Mouse (Mus musculus): ENCODE measurements around the gene Clec5a.
A peak's percentile ranks its signal among the peaks of the same experiment; 100 is the strongest.
"Not testable (repeated sequence)": the region's sequence is repeated elsewhere in the genome, so short reads cannot be mapped to it uniquely, and the experiment has no call there.

Clec5a gene

DNA sequence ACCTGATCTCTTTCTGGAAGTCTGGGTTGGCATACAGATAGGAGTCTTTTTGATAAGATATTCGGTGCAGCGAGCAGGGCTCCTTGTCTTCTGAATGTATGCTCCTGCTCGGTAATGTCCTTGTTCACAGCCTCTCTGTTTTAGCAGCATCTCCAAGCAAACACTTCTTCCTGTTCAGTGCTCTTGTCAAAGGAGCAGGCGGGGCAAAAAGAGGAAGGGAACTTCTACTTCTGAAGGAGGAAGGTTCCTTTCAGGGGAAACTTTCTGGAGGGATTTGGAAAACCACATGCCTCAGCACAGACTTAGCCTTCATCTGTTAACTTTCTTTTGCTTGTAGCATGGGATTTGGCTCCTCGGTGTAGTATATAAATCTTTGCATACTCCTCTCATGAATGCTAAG, at the start of gene Clec5a:
TSS of gene Clec5a (minus strand) at position 177 of the 400 bp plus-strand sequence.
- no peak for DNase-seq (ENCODE audit: low read depth)

DNA sequence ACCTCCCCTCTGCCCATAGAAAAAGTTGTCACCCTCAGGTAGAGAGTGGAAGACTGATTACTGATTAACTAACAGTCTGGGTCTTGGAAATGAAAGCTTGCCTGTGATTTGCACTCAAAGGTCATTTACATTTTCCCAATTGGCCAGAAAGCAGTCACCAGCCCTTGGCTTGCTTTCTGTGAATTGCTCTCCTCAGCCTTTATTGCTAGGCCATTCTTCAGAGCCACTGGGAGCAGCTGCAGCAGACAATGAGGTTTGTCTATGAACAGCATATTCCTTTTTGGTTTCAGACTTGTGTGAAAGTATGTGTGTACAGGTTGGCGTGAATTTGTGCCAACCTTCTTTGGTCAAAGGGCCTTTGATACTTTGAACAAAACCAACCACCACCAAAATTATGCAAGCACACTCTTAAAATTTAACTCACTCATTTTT, 49.0 kb upstream of the Clec5a start:
- DNase-seq (ENCODE audit: low read depth): no peak

DNA sequence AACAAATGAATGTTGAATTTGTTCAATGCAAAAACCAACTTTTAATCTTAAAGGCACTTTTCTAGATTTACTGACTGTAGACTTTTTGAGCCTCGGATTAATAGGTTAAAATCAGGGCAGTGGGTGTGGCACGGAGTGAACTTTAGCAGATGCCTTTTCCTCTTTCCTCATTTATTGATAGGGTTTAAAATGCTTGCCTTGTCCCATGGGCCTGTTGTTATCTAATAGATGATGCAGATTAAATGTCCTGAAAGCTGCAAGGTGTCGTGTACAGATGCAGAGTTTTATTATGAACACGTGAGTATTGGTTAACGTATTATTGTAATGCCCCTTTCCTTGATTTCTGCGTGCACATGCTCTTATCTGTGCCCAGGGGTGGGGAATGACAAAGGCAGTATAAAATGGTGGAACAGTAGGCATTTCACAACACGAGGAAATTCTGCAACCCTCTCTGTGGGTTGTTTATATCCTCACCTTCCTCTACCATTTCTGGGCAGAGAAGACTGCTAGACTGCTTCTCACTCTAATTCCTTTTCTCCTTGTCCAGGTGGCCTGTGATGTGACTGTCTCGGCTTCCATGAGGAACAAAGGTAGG, 42.9 kb upstream of the Clec5a start, which contains the start of gene Mgam:
TSS of gene Mgam (plus strand) at position 426 of the 595 bp plus-strand sequence.
- no peak for DNase-seq (ENCODE audit: low read depth)

DNA sequence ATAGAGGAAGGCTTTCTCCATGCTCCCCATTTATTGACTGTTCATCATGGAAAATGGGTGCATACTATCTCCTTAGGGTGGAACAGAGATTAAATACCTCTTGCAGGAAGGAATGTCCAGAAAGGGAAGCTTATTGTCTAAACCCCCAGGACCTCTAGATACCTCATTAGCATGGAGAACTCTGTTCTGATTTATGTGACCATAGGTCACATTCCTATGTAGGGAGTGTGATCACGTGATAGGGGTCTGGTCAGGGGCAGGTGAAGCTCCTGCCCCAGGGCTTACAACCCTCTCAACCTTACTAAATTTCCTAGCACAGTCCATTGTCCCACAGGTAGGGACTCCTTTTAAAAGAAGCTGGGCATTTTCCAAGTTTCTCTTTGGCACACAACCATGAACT, 40.5 kb upstream of the Clec5a start:
- DNase-seq (ENCODE audit: low read depth): no peak

DNA sequence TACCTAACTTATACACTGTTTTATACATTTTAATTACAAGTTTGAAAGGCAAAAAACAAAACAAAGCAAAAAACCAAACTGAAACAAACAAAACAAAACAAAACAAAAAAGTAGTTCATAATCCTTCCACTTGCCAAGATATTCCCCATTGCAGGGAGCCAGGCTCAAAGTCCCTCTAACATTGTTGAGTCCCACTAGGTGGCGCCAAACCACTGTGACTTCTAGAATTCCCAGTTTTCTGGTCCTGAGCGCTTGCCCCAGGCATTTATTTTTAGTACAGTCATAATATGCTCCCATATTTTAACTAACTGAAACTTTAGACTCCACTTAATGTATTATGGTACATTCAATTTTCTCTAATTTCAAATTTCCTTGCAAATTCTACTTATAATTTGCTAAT, 32.3 kb upstream of the Clec5a start:
- DNase-seq (ENCODE audit: low read depth): no peak

DNA sequence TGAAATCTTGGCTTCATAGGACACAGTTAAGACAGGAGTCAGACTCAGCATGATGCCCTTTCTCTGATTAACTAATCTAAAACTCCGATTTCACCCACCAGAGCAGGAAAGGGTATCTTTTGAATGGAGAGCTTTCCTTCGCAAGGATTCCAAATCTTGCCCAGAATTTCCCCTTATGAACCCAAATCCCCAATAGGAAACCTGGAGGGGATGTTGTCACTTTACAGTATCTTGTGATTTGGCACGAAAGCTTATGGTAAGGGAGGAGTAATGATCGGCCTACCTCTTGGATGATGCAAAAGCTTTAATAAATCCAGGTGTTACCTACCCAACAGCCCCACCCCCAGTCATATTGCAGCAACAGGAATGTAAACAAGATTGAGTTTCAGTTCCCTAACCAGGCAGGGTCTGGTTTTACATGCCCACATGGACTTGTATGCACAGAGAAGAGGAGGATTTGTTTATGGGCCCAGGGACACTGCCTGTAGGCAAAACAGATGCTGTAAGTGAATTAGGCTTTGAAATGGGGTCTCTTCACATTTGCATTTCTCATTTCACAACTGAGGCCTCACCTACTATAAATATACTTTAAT, 27.7 kb upstream of the Clec5a start, which contains the start of gene Tas2r138:
TSS of gene Tas2r138 (minus strand) at position 51 of the 593 bp plus-strand sequence.
- no peak for DNase-seq (ENCODE audit: low read depth)

DNA sequence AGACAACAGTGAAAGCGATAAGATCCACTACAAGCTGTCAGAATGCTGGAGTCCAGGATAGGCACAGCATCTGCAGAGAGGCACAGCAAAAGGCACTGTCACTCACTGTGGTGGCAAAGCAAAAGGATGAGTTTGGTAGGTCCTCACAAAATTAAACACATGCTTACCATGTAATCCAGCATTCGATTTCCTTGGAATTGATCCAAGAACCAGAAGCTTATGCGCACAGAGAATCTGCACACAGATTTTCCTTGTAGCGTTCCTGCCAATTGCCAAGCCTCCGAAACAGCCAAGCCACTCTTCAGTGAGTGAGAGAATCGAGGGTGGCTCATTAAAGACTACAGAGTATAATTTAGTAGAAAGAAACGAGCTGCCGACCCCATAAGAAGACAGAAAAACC, 24.6 kb upstream of the Clec5a start:
- DNase-seq (ENCODE audit: low read depth): no peak

DNA sequence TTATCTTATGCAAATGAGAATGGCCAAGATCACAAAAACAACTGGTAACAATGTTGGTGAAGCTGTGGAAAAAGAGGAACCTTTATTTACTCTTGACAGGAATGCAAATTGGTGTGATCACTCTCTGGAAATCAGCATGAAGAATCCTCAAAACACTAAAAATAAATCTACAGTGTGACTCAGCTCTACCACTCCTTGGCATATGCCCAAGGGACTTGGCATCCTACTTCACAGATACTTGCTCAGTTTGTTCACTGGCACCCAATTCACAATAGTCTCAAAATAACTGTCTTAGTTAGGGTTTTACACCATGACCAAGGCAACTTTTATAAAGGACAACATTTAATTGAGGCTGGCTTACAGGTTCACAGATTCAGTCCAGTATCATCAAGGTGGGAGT, 21.8 kb upstream of the Clec5a start:
- DNase-seq (ENCODE audit: low read depth): no peak

DNA sequence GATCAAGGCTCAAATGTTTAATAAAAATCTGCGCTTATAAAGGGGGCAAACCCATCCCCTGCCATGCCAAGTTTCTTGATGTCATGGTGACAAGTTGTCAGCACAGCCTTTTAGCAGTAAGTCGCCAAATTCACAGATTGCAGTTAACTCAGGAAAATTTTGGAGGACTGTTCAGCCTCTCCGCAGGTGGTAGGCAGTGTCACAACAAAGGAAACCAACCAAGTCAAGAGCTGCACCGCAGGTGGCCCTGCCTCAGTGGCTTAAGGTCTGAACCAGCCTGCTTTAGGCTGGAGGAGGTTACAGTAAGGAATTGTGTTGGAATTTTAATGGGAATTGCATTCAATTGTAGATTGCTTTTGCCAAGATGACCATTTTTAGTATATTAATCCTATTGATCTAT, 12.9 kb upstream of the Clec5a start:
- DNase-seq (ENCODE audit: low read depth): not testable (repeated sequence)

DNA sequence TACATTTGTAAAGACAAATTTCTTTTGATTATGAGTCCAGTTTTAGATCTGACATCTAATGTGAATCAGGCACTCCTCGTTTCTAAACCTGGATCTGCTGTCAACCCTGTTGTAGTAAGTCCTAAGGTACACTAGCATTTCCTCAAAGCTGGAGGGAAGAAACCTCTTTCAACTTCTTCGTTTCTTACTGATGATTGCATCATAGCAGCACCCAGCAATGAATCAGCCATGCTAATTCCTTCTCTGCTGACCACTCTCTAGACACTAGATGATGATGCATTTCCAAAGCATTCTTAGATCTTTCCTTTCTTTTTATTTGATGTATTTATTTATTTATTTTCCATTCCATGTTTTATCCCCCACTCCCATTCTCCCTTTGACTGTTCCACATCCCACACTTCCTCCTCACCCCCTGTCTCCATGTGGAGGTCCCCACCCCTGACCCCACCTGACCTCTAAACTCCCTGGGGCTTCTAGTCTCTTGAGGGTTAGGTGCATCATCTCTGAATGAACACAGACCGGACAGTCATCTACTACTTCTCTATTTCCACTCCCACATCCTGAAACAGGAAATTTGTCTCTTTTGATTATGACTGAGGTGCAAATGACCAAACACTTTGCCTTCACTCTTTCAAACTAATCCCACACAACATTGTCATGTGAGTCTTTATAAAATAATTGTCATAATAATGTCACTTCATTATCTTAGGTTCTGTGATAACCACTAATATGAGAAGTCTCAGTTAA, 9.4 kb upstream of the Clec5a start:
- DNase-seq (ENCODE audit: low read depth): no peak

DNA sequence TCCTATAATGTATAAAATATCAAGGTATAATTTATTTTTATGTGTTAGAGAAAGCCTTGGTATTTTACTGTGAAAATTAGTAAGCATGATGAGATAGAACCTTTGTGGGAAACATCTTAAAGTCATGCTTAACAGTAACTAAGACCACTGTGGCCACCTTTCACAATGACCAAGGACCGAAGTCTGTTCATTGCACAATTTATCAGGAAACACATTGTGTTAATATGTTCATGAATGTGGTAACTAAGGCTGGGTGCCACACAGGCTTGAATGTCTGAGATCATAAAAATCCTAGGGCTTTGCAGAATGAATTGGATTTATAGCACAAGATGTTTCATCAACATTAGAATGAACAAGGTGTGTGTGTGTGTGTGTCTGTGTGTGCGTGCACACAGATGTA, 2.7 kb upstream of the Clec5a start:
- DNase-seq (ENCODE audit: low read depth): no peak

DNA sequence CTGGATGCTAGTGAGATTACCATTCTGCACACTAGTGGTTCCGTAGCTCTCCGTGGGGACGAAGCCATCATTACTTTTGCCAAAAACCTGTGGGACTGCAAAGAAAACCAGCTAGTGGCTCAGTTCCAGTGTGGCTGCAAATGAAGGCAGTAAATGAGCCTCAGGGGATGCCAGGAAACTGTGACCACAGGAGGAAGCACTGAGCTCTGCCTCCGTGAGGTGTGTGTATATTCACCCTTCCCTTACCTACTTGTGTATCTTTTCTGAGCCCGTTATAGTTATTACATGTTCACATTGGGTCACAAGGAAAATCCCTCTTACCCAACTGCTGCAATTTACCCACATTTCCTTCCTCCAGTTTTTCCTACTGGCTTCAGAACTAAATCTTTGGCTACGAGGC, 1.3 kb downstream of the Clec5a start:
- no peak for DNase-seq (ENCODE audit: low read depth)

DNA sequence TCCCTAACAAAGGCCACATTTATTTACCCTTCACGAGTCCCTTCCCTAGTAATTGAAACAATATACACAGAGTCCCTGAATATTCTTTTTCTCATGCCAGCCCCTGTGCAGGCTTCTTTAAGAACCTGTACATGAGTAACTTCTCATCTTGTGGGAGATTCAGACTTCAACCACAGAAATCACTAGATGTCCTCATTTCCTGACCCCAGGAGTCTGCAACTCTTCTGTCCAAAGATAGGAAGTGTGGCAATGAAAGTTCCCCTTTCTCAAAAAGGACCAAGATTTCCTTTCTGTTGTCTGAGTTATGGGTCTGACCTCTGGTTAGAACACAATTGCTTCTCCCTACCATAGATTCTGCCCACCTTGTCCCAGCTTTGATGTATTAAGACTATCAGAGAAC, 9.3 kb downstream of the Clec5a start:
- peak; percentile 40 for DNase-seq (ENCODE audit: low read depth)

DNA sequence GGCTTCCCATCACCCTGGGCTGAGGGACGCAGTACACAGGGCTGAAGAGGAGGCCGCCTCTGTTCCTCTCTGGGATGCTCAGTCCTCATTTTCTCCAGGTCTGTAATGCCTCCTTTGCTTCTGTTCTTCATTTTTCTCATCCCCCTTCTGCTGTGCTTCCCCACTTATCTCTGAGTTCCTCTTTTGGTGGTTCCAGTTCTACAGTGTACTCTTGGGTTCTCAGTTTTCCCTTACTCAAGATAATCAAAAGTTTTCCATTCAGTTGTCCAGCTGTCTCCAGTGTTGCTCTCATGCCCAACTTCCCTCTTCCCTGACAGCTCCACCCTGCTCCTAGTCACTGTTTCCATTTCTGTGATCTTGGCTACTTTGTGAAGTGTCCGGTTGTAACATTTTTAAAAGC, 12.0 kb downstream of the Clec5a start:
- no peak for DNase-seq (ENCODE audit: low read depth)

DNA sequence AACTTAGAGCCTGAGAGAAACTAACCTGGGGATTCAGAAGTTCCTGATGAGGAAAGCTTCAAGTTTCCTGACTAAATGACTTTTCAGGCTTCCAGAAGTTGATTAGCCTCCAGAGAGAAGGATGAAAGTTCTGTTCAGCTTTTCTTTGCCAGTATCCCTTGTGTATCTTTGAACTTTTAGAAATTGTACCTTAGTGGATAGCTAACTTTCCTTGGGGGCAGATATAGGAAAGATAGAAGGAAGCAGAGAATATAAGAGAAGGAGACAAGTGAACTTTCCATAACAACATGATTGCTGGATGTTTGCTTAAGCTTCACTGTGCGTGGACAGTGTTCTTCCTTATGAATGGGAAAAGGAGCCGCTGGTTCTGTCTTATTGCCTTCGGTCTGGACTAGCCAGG, 16.4 kb downstream of the Clec5a start, which contains the start of gene Olfr460:
TSS of gene Olfr460 (plus strand) at position 301 of the 400 bp plus-strand sequence.
- DNase-seq (ENCODE audit: low read depth): no peak

DNA sequence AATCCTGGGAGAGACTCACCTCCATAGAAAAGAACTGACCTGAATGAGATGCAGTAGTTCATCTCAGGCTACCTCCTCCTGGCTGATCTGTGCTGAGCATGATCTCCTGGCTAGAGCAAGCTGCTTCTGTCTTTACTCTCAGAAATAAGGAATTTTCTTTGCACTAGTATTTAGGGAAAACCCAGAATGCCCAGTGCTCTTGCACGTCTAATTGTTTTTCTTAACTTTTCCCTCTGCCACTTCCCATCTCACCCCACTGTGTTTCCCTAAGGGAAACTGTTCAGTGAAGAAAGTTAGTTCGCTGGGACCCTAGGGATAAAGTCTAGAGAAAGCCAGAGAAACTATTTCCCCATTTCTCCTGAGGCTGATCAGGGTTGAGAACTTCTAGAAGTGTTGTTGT, 30.7 kb downstream of the Clec5a start, which contains the start of gene Olfr461:
TSS of gene Olfr461 (minus strand) at position 101 of the 400 bp plus-strand sequence.
- DNase-seq (ENCODE audit: low read depth): no peak

DNA sequence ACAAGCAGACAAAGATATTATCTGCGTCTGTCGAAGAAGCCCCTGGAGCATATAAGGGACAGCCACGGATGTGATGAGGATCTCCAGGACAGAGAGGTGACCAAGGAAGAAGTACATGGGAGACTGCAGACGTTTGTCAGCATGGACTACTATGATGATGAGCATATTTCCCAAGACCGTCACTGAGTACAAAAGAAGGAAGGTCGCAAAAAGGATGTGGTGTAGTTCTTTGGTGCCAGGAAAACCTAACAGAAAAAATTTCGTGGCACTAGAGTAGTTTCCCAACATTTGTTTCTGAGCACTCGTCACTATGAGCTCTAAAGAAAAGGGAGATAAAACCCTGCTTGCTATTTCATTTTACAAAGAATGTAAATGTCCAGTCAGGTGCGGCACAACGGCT, 40.9 kb downstream of the Clec5a start:
- DNase-seq (ENCODE audit: low read depth): no peak
